Mouse (Mus musculus) E14TG2a.4 (cell line): ENCODE results near the gene Mphosph10.

ENCODE experiments used
- H3K27me3 ChIP-seq: 2 replicates; pipeline ENCODE4 v1.6.1; 2014; ENCODE audit warnings: low read length, control low read depth; ENCODE audit not compliant: insufficient read depth
- H3K36me3 ChIP-seq: 2 replicates; pipeline ENCODE4 v1.6.1; 2014; ENCODE audit warnings: low read length, control low read depth; ENCODE audit not compliant: insufficient read depth
- H3K4me1 ChIP-seq: replicated peaks from 2 replicates; pipeline ENCODE4 v1.6.1; 2014; ENCODE audit warnings: low read depth, low read length, control low read depth
- H3K4me3 ChIP-seq: replicated peaks from 2 replicates; pipeline ENCODE4 v1.5.1; 2014; ENCODE audit warnings: mild to moderate bottlenecking, low read length
- H3K9me3 ChIP-seq: 2 replicates; pipeline ENCODE4 v1.6.1; 2014; ENCODE audit warnings: low read length, control low read depth
- CTCF ChIP-seq: conservative IDR thresholded peaks from 2 replicates; pipeline ENCODE4 v1.5.1; 2014; ENCODE audit warnings: low read length
- NANOG ChIP-seq: IDR thresholded peaks from 2 replicates; pipeline ENCODE4 v1.6.1; 2014; ENCODE audit warnings: borderline replicate concordance, low read length, mixed read lengths
- POU5F1 ChIP-seq: IDR thresholded peaks from 2 replicates; pipeline ENCODE4 v1.6.1; 2014; ENCODE audit warnings: low read length, borderline replicate concordance

Gene Mphosph10

DNA sequence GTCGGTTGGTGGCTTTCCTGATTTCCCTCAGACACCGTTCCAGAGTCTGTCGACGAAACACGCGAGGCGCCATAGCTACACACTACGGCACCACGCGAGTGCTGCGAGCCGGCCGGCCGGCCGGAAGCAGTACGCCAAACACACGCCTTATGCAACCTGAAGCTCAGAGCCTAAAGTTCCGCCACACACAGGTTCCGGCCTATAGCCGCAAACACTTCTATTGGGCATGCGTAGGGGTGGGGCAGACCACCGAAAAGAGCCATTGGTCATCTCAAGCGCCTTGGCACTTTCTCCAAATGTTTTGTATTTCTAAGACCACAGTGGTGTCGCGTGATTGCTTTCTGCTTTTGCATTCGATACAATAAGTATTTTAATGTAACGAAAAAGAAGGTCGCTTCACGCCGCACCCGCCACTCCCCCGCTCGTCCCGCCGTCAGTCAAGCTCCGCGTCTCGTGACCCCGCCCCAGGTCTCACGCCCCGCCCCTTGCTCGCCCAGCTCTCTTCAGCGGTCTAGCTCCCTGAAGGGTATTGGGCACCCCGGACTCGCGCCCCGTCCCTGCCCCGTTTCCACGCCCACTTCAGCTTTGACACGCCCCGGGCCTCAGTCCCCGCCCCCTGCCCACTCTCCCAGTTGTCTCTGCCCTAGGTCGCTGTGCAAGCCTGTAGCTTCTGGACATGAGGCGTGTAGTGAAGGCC, at the start of gene Mphosph10, which contains the start of gene Mcee:
Mphosph10 (minus strand) TSS at position 147 of the 697 bp plus-strand sequence.
Mcee (plus strand) TSS at position 486 of the 697 bp plus-strand sequence.
- no peak for TF ChIP-seq POU5F1
- TF ChIP-seq NANOG, result no peak
- TF ChIP-seq CTCF, result no peak
- peaks cover 26% of the 10 kb centered on the region for H3K36me3 ChIP-seq
- H3K9me3 ChIP-seq, result no peaks in the 10 kb centered on the region
- H3K4me1 ChIP-seq, result peaks cover 13% of the 10 kb centered on the region
- peak within 1 kb of the TSS; percentile 95 for H3K4me3 ChIP-seq
- H3K27me3 ChIP-seq, result no peaks in the 10 kb centered on the region

DNA sequence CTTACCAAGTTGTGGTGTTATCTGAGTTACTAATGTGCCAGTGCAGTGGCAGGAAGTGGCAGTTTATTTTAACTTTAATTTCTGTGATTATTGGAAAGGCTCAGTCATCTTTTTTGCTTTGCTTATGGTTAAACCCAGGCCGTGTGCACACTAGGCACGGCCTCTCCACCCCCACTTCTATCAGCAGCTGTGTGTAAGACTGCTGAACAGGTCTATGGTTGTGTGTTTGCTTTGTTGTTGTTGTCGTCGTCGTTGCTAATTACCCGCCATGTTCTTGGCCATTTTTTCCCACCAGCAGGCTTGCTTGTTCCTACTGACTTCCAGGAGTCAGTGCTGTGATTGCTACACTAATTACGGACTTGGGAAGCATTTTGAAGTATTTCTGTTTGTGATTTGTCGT, 48.5 kb upstream of the Mphosph10 start:
- TF ChIP-seq CTCF, result no peak
- no peak for TF ChIP-seq POU5F1
- no peak for TF ChIP-seq NANOG
- no peaks in the 10 kb centered on the region for H3K36me3 ChIP-seq
- no peaks in the 10 kb centered on the region for H3K27me3 ChIP-seq
- no peak overlapping the region for H3K4me3 ChIP-seq
- H3K4me1 ChIP-seq, result no peaks in the 10 kb centered on the region
- no peaks in the 10 kb centered on the region for H3K9me3 ChIP-seq

DNA sequence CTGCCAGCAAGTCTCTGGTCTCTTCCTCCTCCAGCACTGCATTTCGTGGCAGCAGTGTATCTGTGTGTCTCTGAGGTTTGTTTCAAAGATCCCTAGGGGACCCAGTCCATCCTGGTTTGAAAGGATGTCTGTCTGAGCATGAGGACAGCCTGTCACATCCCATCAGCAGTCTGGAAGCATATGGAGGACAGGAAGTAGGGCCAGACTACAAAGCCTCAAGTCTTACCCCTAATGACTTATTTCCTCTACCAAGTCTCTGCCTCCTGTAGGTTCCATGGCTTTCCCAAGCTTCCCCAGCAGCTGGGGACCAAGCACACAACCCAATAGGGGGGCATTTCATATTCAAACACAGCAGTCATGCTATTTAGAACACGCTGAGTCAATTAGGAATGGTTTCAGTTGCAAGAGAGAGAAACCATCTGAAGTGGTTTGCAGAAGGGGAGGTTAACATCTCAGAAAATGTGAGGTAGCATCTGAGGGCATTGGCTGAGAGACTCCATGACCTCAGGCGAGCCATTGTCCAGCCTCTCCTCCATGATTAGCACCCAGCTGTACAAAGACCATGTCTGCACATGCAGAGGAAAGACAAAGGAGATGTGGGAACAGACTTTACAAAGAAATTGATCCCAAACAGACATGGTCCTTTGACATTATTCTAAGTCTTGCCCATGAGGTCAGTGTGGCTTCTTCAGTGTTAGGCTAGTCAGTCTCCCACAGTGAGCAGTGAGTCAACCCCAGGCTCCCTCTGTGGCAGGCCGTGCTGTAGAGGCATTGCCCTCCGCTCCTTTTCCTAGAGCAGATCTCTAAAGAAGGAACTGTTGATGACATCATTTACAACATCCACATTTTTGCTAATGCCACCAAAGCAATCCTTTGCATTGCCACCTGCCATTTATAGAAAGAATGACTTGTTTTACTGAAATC, 47.8 kb upstream of the Mphosph10 start:
- no peak overlapping the region for H3K4me3 ChIP-seq
- no peaks in the 10 kb centered on the region for H3K9me3 ChIP-seq
- TF ChIP-seq CTCF (no peak), POU5F1 (no peak), NANOG (no peak)
- no peaks in the 10 kb centered on the region for H3K27me3 ChIP-seq
- H3K4me1 ChIP-seq, result no peaks in the 10 kb centered on the region
- no peaks in the 10 kb centered on the region for H3K36me3 ChIP-seq

DNA sequence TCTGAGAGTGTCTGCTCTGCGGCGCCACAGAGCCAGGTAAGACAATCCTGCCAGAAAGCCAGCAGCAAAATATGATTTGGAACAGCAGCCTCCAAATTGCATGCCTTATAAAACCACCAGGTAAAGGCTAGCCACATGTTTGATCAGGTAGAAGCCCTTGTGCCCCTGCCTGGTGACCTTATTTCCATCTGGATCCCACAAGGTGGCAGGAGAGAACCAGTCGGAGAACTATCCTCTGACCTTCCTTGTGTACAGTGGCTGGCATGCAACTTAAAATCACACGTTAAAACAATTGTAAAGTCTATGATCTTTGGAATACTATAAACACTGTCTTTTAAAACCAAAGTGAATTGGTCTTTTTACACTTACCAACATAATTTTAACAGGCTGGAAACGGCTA, 32.8 kb upstream of the Mphosph10 start:
- H3K9me3 ChIP-seq, result no peaks in the 10 kb centered on the region
- no peaks in the 10 kb centered on the region for H3K36me3 ChIP-seq
- no peaks in the 10 kb centered on the region for H3K27me3 ChIP-seq
- no peaks in the 10 kb centered on the region for H3K4me1 ChIP-seq
- TF ChIP-seq CTCF, result 0 out of 2 replicates have a peak, but pooled peaks have one; percentile 13
- TF ChIP-seq NANOG, result no peak
- TF ChIP-seq POU5F1, result no peak
- no peak overlapping the region for H3K4me3 ChIP-seq

DNA sequence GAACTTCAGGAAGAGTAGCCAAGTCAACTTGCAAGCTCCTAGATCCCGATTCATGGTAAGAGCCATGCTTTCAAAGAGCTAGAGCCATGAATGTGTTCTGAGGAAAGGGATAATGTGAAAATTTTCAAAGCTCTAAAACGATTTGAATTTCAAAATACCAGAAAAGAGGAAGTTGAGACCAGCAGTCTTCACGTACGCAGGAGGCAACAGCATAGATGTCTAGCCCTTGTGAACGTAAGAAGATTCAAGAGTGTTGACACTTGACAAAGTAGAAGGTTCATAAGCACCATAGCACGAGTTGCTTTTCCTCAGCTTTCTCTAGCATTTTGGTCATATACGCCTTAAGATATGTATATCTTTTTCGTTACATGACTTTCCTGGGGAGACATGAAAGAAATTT, 11.9 kb upstream of the Mphosph10 start:
- Histone ChIP-seq H3K9me3 (no peaks in the 10 kb centered on the region), H3K4me3 (no peak overlapping the region), H3K36me3 (peaks cover 12% of the 10 kb centered on the region), H3K27me3 (no peaks in the 10 kb centered on the region), H3K4me1 (no peaks in the 10 kb centered on the region)
- TF ChIP-seq NANOG (no peak), CTCF (no peak), POU5F1 (no peak)

DNA sequence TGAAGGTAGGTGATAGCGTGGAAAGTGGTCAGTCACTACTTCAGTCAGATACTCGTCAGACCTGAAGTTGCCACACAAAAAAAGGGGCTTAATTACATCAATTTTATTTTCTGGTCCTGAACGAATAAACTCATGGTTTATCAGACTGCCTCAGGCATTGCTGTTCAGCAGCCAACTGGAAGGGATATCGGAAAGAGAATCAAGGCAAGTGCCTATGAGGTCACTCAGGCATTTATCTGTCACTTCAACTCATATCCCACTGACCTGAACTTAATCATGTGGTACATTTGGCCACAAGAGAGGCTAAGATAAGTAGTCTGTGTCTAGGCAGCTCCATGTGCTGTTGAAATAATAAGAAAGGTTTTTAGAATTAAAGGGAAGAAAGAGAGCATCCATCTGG, 10.4 kb upstream of the Mphosph10 start:
- H3K9me3 ChIP-seq, result no peaks in the 10 kb centered on the region
- H3K4me1 ChIP-seq, result no peaks in the 10 kb centered on the region
- peaks cover 17% of the 10 kb centered on the region for H3K36me3 ChIP-seq
- no peak overlapping the region for H3K4me3 ChIP-seq
- no peaks in the 10 kb centered on the region for H3K27me3 ChIP-seq
- no peak for TF ChIP-seq POU5F1
- no peak for TF ChIP-seq NANOG
- no peak for TF ChIP-seq CTCF

DNA sequence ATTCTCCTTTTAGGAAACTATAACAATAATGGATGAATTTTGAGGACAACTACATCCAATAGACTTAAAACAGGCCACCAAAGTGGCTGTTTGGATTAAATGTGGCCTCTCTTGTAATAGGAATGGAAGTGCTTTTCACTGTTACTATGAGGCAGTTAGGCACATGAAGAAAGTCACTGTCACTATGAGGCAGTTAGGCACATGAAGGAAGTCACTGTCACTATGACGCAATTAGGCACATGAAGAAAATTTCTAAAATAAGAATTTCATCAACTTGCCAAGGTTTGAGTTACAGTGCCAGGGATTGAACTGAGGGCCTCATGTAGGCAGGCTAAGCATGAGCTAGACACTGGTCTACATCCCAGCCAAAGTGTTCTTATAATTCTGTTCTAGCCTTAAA, 8.7 kb upstream of the Mphosph10 start:
- no peaks in the 10 kb centered on the region for H3K9me3 ChIP-seq
- TF ChIP-seq CTCF, result no peak
- no peak for TF ChIP-seq NANOG
- no peak for TF ChIP-seq POU5F1

DNA sequence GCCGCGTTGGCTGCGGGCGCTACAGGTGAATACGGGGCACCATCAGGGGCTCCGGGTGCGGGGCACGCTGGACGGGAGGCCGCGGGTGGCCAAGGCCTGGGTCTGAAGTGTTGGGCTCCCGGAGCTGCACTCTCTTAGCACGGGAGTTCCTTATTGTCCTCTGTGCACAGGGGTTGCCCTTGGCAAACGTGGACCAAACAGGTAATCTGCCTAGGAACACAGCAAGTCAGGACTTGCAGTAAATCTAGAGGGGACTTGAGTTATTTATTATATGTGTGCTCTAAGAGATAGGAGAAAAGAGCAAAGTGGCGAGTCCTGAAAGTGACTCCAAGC, 717 bp upstream of the Mphosph10 start:
- H3K27me3 ChIP-seq, result no peaks in the 10 kb centered on the region
- peak overlapping the region; percentile 95 for H3K4me3 ChIP-seq
- peaks cover 13% of the 10 kb centered on the region for H3K4me1 ChIP-seq
- TF ChIP-seq NANOG, result no peak
- H3K36me3 ChIP-seq, result peaks cover 21% of the 10 kb centered on the region
- no peaks in the 10 kb centered on the region for H3K9me3 ChIP-seq

More for the DNA sequence above, 8.7 kb upstream of the Mphosph10 start:
- H3K27me3 ChIP-seq, result no peaks in the 10 kb centered on the region
- H3K4me1 ChIP-seq, result no peaks in the 10 kb centered on the region
- H3K36me3 ChIP-seq, result peaks cover 17% of the 10 kb centered on the region
- H3K4me3 ChIP-seq, result no peak overlapping the region

DNA sequence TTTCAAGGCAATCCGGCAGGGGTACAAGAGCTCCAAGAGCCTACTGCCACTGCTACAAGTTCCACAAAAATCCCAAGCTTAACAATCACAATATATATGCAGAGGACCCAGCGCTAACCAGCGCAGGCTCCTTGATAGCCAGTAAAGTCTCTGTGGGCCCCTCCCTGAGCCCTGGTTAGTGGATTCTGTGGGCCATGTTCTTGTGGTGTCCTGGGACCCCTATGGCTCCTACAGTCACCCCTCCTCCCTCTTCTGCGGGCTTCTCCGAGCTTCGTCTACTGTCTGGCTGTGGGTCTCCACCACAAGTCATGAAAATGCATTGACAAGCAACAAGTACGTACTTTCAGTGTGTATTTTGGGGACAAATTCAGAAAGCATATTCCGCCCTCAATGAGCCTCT, 589 bp downstream of the Mphosph10 start:
- H3K4me1 ChIP-seq, result peaks cover 13% of the 10 kb centered on the region
- H3K4me3 ChIP-seq, result peak overlapping the region; percentile 95
- no peaks in the 10 kb centered on the region for H3K9me3 ChIP-seq
- H3K27me3 ChIP-seq, result no peaks in the 10 kb centered on the region
- peaks cover 34% of the 10 kb centered on the region for H3K36me3 ChIP-seq
- no peak for TF ChIP-seq CTCF
- TF ChIP-seq NANOG, result no peak
- TF ChIP-seq POU5F1, result no peak
